Mouse (Mus musculus): ENCODE data around the gene Lin28b.

- TF ChIP-seq CHD2 (IDR thresholded peaks at IDR 0.05; ENCODE audit: low read length) (no peak), POLR2AphosphoS5 (IDR thresholded peaks at IDR 0.05; ENCODE audit: borderline replicate concordance, low read depth, low read length) (no peak), HCFC1 (IDR thresholded peaks at IDR 0.05; ENCODE audit: low read depth, low read length) (no peak), SIN3A (IDR thresholded peaks at IDR 0.05; ENCODE audit: low read length) (no peak), POLR2A (IDR thresholded peaks at IDR 0.05; ENCODE audit: control insufficient read depth in 1 of 2, insufficient read depth in 1 of 2, low read depth in 1 of 2, low read length in 2 of 2, poor library complexity in 1 of 2) (no peak), EP300 (IDR thresholded peaks at IDR 0.05; ENCODE audit: low read depth in 1 of 2, low read length in 2 of 2) (no peak), MAX (IDR thresholded peaks at IDR 0.05; ENCODE audit: low read length) (no peak), GATA1 (IDR thresholded peaks at IDR 0.05; ENCODE audit: low read depth, low read length) (no peak), CTCF (IDR thresholded peaks at IDR 0.05 in 2 of 3, conservative IDR thresholded peaks at IDR 0.05 in 1 of 3; ENCODE audit: control insufficient read depth in 1 of 3, insufficient read depth in 1 of 3, low read depth in 2 of 3, low read length in 3 of 3, poor library complexity in 1 of 3, severe bottlenecking in 1 of 3) (no peak), NELFE (IDR thresholded peaks at IDR 0.05; ENCODE audit: low read depth, low read length) (no peak), E2F4 (IDR thresholded peaks at IDR 0.05; ENCODE audit: borderline replicate concordance, low read depth, low read length) (no peak), ZC3H11A (IDR thresholded peaks at IDR 0.05; ENCODE audit: low read depth, low read length) (no peak)
These were observed 147.1 kb downstream of the Lin28b start for GRCm38 (mm10) chr10:45339106-45339505.
